11 mouse cellular contexts compared by ENCODE assay signal in genomic region chr16:94079075-94079855, GRCm38 (mm10). TPM values are rescaled to one million over a fixed set of nuclear protein-coding genes. Genes with fewer than 3 reads are reported as not detected.
DNase-seq lines count a peak whose midpoint lies in the region; ATAC-seq and TF ChIP-seq lines count a peak whose summit lies in the region.
"Had no signal": no experiment of that assay in that cellular context is flagged by ENCODE, and none has a peak within 500 bp of the region (broad histone marks: within the 10 kb centered on the region; RNA-seq: fewer than 3 reads in every experiment).

No protein-coding gene starts in this region.

- no peak for TF ChIP-seq POLR2A in thymus, adult 2 months (IDR thresholded peaks at IDR 0.05; ENCODE audit: control insufficient read depth, extremely low read depth, insufficient read depth, low read length, poor library complexity)

- TF ChIP-seq CTCF in thymus, adult 2 months (IDR thresholded peaks at IDR 0.05; ENCODE audit: borderline replicate concordance, control insufficient read depth, extremely low read depth, insufficient read depth, low read length, poor library complexity), result no peak

- H3K9me3 ChIP-seq in hindbrain, embryonic 11.5 days (ENCODE audit: control insufficient read depth, low read length), result no peaks in the 10 kb centered on the region
- no peaks in the 10 kb centered on the region for H3K9me3 ChIP-seq in hindbrain, embryonic 13.5 days
- no peaks in the 10 kb centered on the region for H3K9me3 ChIP-seq in limb, embryonic 13.5 days

- peaks cover 90% of the 10 kb centered on the region for H3K27me3 ChIP-seq in hindbrain, embryonic 11.5 days (ENCODE audit: control insufficient read depth, insufficient read depth, low read length)
- H3K27me3 ChIP-seq in hindbrain, embryonic 13.5 days, result peaks cover 94% of the 10 kb centered on the region
- H3K27me3 ChIP-seq in thymus, adult 2 months (ENCODE audit: control insufficient read depth, insufficient read depth, low read length), result peaks cover 47% of the 10 kb centered on the region
- peaks cover 95% of the 10 kb centered on the region for H3K27me3 ChIP-seq in limb, embryonic 13.5 days

- H3K4me2 ChIP-seq in hindbrain, embryonic 11.5 days (replicated peaks; ENCODE audit: low read depth, low read length), result no peak overlapping the region
- no peak overlapping the region for H3K4me2 ChIP-seq in hindbrain, embryonic 13.5 days
- H3K4me2 ChIP-seq in limb, embryonic 13.5 days (replicated peaks), result peak overlapping the region; percentile 50

- no peak overlapping the region for H3K9ac ChIP-seq in hindbrain, embryonic 11.5 days (ENCODE audit: low read depth, low read length)
- no peak overlapping the region for H3K9ac ChIP-seq in hindbrain, embryonic 13.5 days
- H3K9ac ChIP-seq in limb, embryonic 13.5 days, result no peak overlapping the region

- ATAC-seq in hindbrain, embryonic 11.5 days (ENCODE audit: low FRiP score), result no peak
- no peak for ATAC-seq in hindbrain, embryonic 13.5 days (ENCODE audit: low FRiP score)
- no peak for ATAC-seq in limb, embryonic 13.5 days (ENCODE audit: low FRiP score, low read depth)

- DNase-seq in hindbrain, embryonic 11.5 days (ENCODE audit: low spot score), result peak; percentile 64
- peak; percentile 42 for DNase-seq in thymus, postnatal 4 days
- no peak for DNase-seq in thymus, adult 2 months
- DNase-seq in urinary bladder, postnatal 25 days (ENCODE audit: low spot score), result no peak
- no peak for DNase-seq in layer of hippocampus, adult 11-12 months (ENCODE audit: low spot score)
- no peak for DNase-seq in lung, postnatal 10 days
- DNase-seq: cerebellum, adult 11 months; layer of hippocampus, postnatal 36 days; lung, adult 18-20 months had no signal

- no peaks in the 10 kb centered on the region for H3K4me1 ChIP-seq in hindbrain, embryonic 11.5 days (replicated peaks; ENCODE audit: control insufficient read depth, insufficient read depth, low read length)
- H3K4me1 ChIP-seq in hindbrain, embryonic 13.5 days (replicated peaks), result no peaks in the 10 kb centered on the region
- H3K4me1 ChIP-seq in thymus, adult 2 months (replicated peaks; ENCODE audit: control insufficient read depth, insufficient read depth, low read length), result no peaks in the 10 kb centered on the region; the same call in 1 of the 2 replicates
- peaks cover 25% of the 10 kb centered on the region for H3K4me1 ChIP-seq in limb, embryonic 13.5 days

- under 1% methylated on average over 47 of the region's 47 CpGs for WGBS in hindbrain, embryonic 11.5 days
- WGBS in hindbrain, embryonic 13.5 days, result 1% methylated on average over 47 of the region's 47 CpGs
- WGBS in thymus, adult 2 months, result 6% methylated on average over 47 of the region's 47 CpGs
- under 1% methylated on average over 47 of the region's 47 CpGs for WGBS in limb, embryonic 13.5 days

- no peaks in the 10 kb centered on the region for H3K36me3 ChIP-seq in hindbrain, embryonic 11.5 days (ENCODE audit: control insufficient read depth, insufficient read depth, low read length)
- H3K36me3 ChIP-seq in hindbrain, embryonic 13.5 days, result no peaks in the 10 kb centered on the region
- no peaks in the 10 kb centered on the region for H3K36me3 ChIP-seq in thymus, adult 2 months (ENCODE audit: control insufficient read depth, insufficient read depth, low read length)
- H3K36me3 ChIP-seq in limb, embryonic 13.5 days, result no peaks in the 10 kb centered on the region

- no peak overlapping the region for H3K4me3 ChIP-seq in hindbrain, embryonic 11.5 days (ENCODE audit: low read depth, low read length)
- H3K4me3 ChIP-seq in hindbrain, embryonic 13.5 days, result no peak overlapping the region
- no peak overlapping the region for H3K4me3 ChIP-seq in thymus, adult 2 months (ENCODE audit: control insufficient read depth, insufficient read depth, low read length)
- H3K4me3 ChIP-seq in limb, embryonic 13.5 days, result peak overlapping the region; percentile 22

- H3K27ac ChIP-seq in hindbrain, embryonic 11.5 days (ENCODE audit: low read depth, low read length), result no peak overlapping the region
- no peak overlapping the region for H3K27ac ChIP-seq in hindbrain, embryonic 13.5 days
- no peak overlapping the region for H3K27ac ChIP-seq in thymus, adult 2 months (ENCODE audit: control insufficient read depth, insufficient read depth, low read length)
- H3K27ac ChIP-seq in limb, embryonic 13.5 days, result no peak overlapping the region

RNA-seq across cellular contexts. Expression of gene Sim2, which starts 5.5 kb away (rescaled TPM):
- polyA plus RNA-seq in hindbrain, embryonic 11.5 days (2014; fragmentation: Nextera tagmentation; extraction: Ambion mirVana), result 0.35 and 0.39 TPM in 2 replicates
- polyA plus RNA-seq in hindbrain, embryonic 13.5 days (2015; fragmentation: Nextera tagmentation; extraction: Ambion mirVana), result 0.08 TPM in 1 of 2 replicates, not detected in the other
- 0.07 and 0.09 TPM in 2 replicates for polyA plus RNA-seq in thymus, adult 2 months (2012; rRNA removed)
- polyA plus RNA-seq in limb, embryonic 13.5 days (2015; fragmentation: Nextera tagmentation; extraction: Ambion mirVana), result 1.4 and 2.2 TPM in 2 replicates

Comparison
In these comparisons a context has a peak if more than half of its experiments do, and no peak if none do; other contexts are left out.
1. DNase-seq: peak in hindbrain, embryonic 11.5 days (single experiment) and thymus, postnatal 4 days (single experiment); none in thymus, adult 2 months (single experiment), urinary bladder, postnatal 25 days (single experiment), layer of hippocampus, adult 11-12 months (single experiment) and lung, postnatal 10 days (single experiment).